Mouse (Mus musculus) B cell, adult 2 months (primary cell): ENCODE data around the gene Zc3h12d.

ENCODE experiments used
- DNase-seq, 2 experiments: peaks; one replicate each; pipeline ENCODE4 v3.0.0; 2022

Zc3h12d gene

GRCm38 (mm10) chr10:7832171-7832676 is at the start of gene Zc3h12d:
TSS of gene Zc3h12d (plus strand) at chr10:7832470.
- DNase-seq, result peak; percentile 63 to 66

- no peak for DNase-seq
Measured at GRCm38 (mm10) chr10:7787319-7787718, 45.0 kb upstream of the Zc3h12d start.

- no peak for DNase-seq
Measured at GRCm38 (mm10) chr10:7792254-7792750, 40.0 kb upstream of the Zc3h12d start.

- DNase-seq, result peak; percentile 92 to 95
Measured at GRCm38 (mm10) chr10:7792751-7793385, 39.4 kb upstream of the Zc3h12d start, which contains the start of the genes Ginm1 and Ppil4. TSS of gene Ginm1 (minus strand) at chr10:7792824. TSS of gene Ppil4 (plus strand) at chr10:7792891.

- DNase-seq, result no peak
Measured at GRCm38 (mm10) chr10:7801258-7801657, 31.0 kb upstream of the Zc3h12d start.

- no peak for DNase-seq
Measured at GRCm38 (mm10) chr10:7802519-7803140, 29.6 kb upstream of the Zc3h12d start.

- peak; percentile 75 to 79 for DNase-seq
Measured at GRCm38 (mm10) chr10:7809937-7810336, 22.3 kb upstream of the Zc3h12d start.

GRCm38 (mm10) chr10:7816476-7816875 is 15.8 kb upstream of the Zc3h12d start:
- DNase-seq, result no peak

GRCm38 (mm10) chr10:7818676-7819075 is 13.6 kb upstream of the Zc3h12d start:
- DNase-seq, result no peak

- no peak for DNase-seq
Measured at GRCm38 (mm10) chr10:7819156-7819555, 13.1 kb upstream of the Zc3h12d start.

- DNase-seq, result no peak
Measured at GRCm38 (mm10) chr10:7819603-7820002, 12.7 kb upstream of the Zc3h12d start.

GRCm38 (mm10) chr10:7820171-7820570 is 12.1 kb upstream of the Zc3h12d start:
- no peak for DNase-seq

GRCm38 (mm10) chr10:7821981-7822380 is 10.3 kb upstream of the Zc3h12d start:
- no peak for DNase-seq

GRCm38 (mm10) chr10:7824663-7825280 is 7.5 kb upstream of the Zc3h12d start:
- DNase-seq, result peak; percentile 42 to 47

- no peak for DNase-seq
Measured at GRCm38 (mm10) chr10:7825281-7825665, 7.0 kb upstream of the Zc3h12d start.

- DNase-seq, result no peak
Measured at GRCm38 (mm10) chr10:7826106-7826505, 6.2 kb upstream of the Zc3h12d start.

GRCm38 (mm10) chr10:7833377-7834165 is 1.3 kb downstream of the Zc3h12d start:
- DNase-seq, result peak; percentile 78

GRCm38 (mm10) chr10:7834671-7835225 is 2.5 kb downstream of the Zc3h12d start:
- peak; percentile 67 to 71 for DNase-seq

- DNase-seq, result no peak
Measured at GRCm38 (mm10) chr10:7836902-7837301, 4.6 kb downstream of the Zc3h12d start.

GRCm38 (mm10) chr10:7837446-7837845 is 5.2 kb downstream of the Zc3h12d start:
- DNase-seq, result no peak

GRCm38 (mm10) chr10:7838036-7838435 is 5.8 kb downstream of the Zc3h12d start:
- DNase-seq, result no peak

GRCm38 (mm10) chr10:7838874-7839421 is 6.7 kb downstream of the Zc3h12d start:
- no peak for DNase-seq
